Mouse (Mus musculus) neural tube, embryonic 15.5 days (tissue): ENCODE data around the gene Cpt1a. TPM values are rescaled to one million over a fixed set of nuclear protein-coding genes. Genes with fewer than 3 reads are reported as not detected.

Source experiments
- ATAC-seq: fragments of 200-750 bp; cut with Nextera tagmentation; 2 replicates; pipeline ENCODE4 v1.8.0; 2017; ENCODE audit warnings: mild to moderate bottlenecking, moderate TSS enrichment, moderate library complexity; ENCODE audit not compliant: low FRiP score
- H3K27ac ChIP-seq: fragments of 300-500 bp; sonication (generic); replicated peaks from 2 replicates; pipeline ENCODE4 v1.5.1; 2015; ENCODE audit warnings: mild to moderate bottlenecking, inconsistent platforms
- H3K27me3 ChIP-seq: fragments of 300-500 bp; sonication (generic); replicated peaks from 2 replicates; pipeline ENCODE4 v1.6.1; 2015; ENCODE audit warnings: inconsistent platforms
- H3K36me3 ChIP-seq: fragments of 300-500 bp; sonication (generic); 2 replicates; pipeline ENCODE4 v1.6.1; 2015; ENCODE audit warnings: inconsistent platforms
- H3K4me1 ChIP-seq: fragments of 300-500 bp; sonication (generic); 2 replicates; pipeline ENCODE4 v1.6.1; 2015; ENCODE audit warnings: inconsistent platforms
- H3K4me2 ChIP-seq: fragments of 300-500 bp; sonication (generic); 2 replicates; pipeline ENCODE4 v1.6.1; 2015; ENCODE audit warnings: inconsistent platforms, mild to moderate bottlenecking, moderate library complexity
- H3K4me3 ChIP-seq: fragments of 300-500 bp; sonication (generic); replicated peaks from 2 replicates; pipeline ENCODE4 v1.5.1; 2015; ENCODE audit warnings: mild to moderate bottlenecking, inconsistent platforms
- H3K9ac ChIP-seq: fragments of 300-500 bp; sonication (generic); replicated peaks from 2 replicates; pipeline ENCODE4 v1.6.1; 2015; ENCODE audit warnings: mild to moderate bottlenecking, inconsistent platforms
- H3K9me3 ChIP-seq: fragments of 300-500 bp; sonication (generic); replicated peaks from 2 replicates; pipeline ENCODE4 v1.6.1; 2016; ENCODE audit warnings: inconsistent platforms
- WGBS: fragments of 180-500 bp; shearing (Covaris S2); methylation state at CpG from one replicate; pipeline ENCODE4 v1.1.7; 2015; ENCODE audit warnings: mixed read lengths; 5-methylcytosine and 5-hydroxymethylcytosine counted together
- polyA plus RNA-seq: library from polyadenylated mRNA; unstranded; fragments of >200 nt; fragmentation: Nextera tagmentation; extraction: Ambion mirVana; gene quantifications from 2 replicates; pipeline ENCODE4 v1.2.1, GENCODE M21; 2015

Cpt1a gene
- 14.7 and 21.6 TPM in 2 replicates for polyA plus RNA-seq

- Histone ChIP-seq H3K36me3 (no peaks in the 10 kb centered on the region), H3K4me2 (peak within 1 kb of the TSS; percentile 79), H3K9ac (peak within 1 kb of the TSS; percentile 44), H3K4me3 (peak within 1 kb of the TSS; percentile 55), H3K27me3 (peaks cover 39% of the 10 kb centered on the region), H3K27ac (0 out of 2 replicates have a peak within 1 kb of the TSS, but pooled peaks have one; percentile 89), H3K4me1 (peaks cover 52% of the 10 kb centered on the region), H3K9me3 (no peaks in the 10 kb centered on the region)
- ATAC-seq = no peak
- 4% methylated on average over 26 of the region's 26 CpGs for WGBS
Observed at GRCm38 (mm10) chr19:3322261-3322969, at the start of gene Cpt1a. TSS of gene Cpt1a (plus strand) at chr19:3322334.

- Histone ChIP-seq H3K4me2 (no peak overlapping the region), H3K4me1 (no peaks in the 10 kb centered on the region), H3K4me3 (no peak overlapping the region), H3K27ac (no peak overlapping the region), H3K36me3 (peaks cover 94% of the 10 kb centered on the region), H3K9me3 (no peaks in the 10 kb centered on the region), H3K9ac (no peak overlapping the region), H3K27me3 (no peaks in the 10 kb centered on the region)
- 94% methylated on average over 9 of the region's 9 CpGs for WGBS
- no peak for ATAC-seq
Observed at GRCm38 (mm10) chr19:3273331-3273730, 48.8 kb upstream of the Cpt1a start.

GRCm38 (mm10) chr19:3275744-3276365 lies 46.3 kb upstream of the Cpt1a start:
- no peak for ATAC-seq
- Histone ChIP-seq H3K36me3 (peaks cover 83% of the 10 kb centered on the region), H3K4me3 (no peak overlapping the region), H3K4me2 (no peak overlapping the region), H3K9ac (no peak overlapping the region), H3K9me3 (no peaks in the 10 kb centered on the region), H3K4me1 (peaks cover 3% of the 10 kb centered on the region), H3K27ac (no peak overlapping the region), H3K27me3 (no peaks in the 10 kb centered on the region)
- 92% methylated on average over 3 of the region's 3 CpGs for WGBS

GRCm38 (mm10) chr19:3281886-3282285 lies 40.2 kb upstream of the Cpt1a start:
- Histone ChIP-seq H3K4me1 (peaks cover 24% of the 10 kb centered on the region), H3K9ac (peak overlapping the region; percentile 86), H3K4me3 (peak overlapping the region; percentile 91), H3K27me3 (no peaks in the 10 kb centered on the region), H3K27ac (no peak overlapping the region), H3K4me2 (peak overlapping the region; percentile 72), H3K36me3 (peaks cover 44% of the 10 kb centered on the region), H3K9me3 (no peaks in the 10 kb centered on the region)
- peak; percentile 10; the same call in 1 of the 2 replicates for ATAC-seq
- 78% methylated on average over 4 of the region's 4 CpGs for WGBS

GRCm38 (mm10) chr19:3282572-3283467 lies 39.3 kb upstream of the Cpt1a start, which contains the start of the genes Mrpl21 and Ighmbp2:
TSS of gene Mrpl21 (plus strand) at chr19:3282901.
TSS of gene Ighmbp2 (minus strand) at chr19:3283017.
- Histone ChIP-seq H3K4me1 (peaks cover 24% of the 10 kb centered on the region), H3K27ac (peak within 1 kb of the TSS; percentile 74), H3K36me3 (peaks cover 45% of the 10 kb centered on the region), H3K4me3 (peak within 1 kb of the TSS; percentile 91), H3K27me3 (no peaks in the 10 kb centered on the region), H3K9me3 (no peaks in the 10 kb centered on the region), H3K9ac (peak within 1 kb of the TSS; percentile 86), H3K4me2 (peak within 1 kb of the TSS; percentile 72)
- under 1% methylated on average over 49 of the region's 49 CpGs for WGBS
- peak; percentile 93 for ATAC-seq

GRCm38 (mm10) chr19:3289006-3289405 lies 33.1 kb upstream of the Cpt1a start:
- Histone ChIP-seq H3K9ac (no peak overlapping the region), H3K9me3 (no peaks in the 10 kb centered on the region), H3K4me2 (no peak overlapping the region), H3K27me3 (no peaks in the 10 kb centered on the region), H3K4me3 (no peak overlapping the region), H3K4me1 (peaks cover under 1% of the 10 kb centered on the region; the same call in 1 of the 2 replicates), H3K36me3 (peaks cover 66% of the 10 kb centered on the region), H3K27ac (no peak overlapping the region)
- WGBS = 80% methylated on average over 1 of the region's 1 CpGs
- no peak for ATAC-seq

GRCm38 (mm10) chr19:3292028-3292427 lies 30.1 kb upstream of the Cpt1a start:
- 85% methylated on average over 2 of the region's 2 CpGs for WGBS
- Histone ChIP-seq H3K9me3 (no peaks in the 10 kb centered on the region), H3K27ac (no peak overlapping the region), H3K36me3 (peaks cover 47% of the 10 kb centered on the region), H3K4me2 (no peak overlapping the region), H3K4me1 (no peaks in the 10 kb centered on the region), H3K4me3 (no peak overlapping the region), H3K27me3 (no peaks in the 10 kb centered on the region), H3K9ac (no peak overlapping the region)
- peak; percentile 69; the same call in 1 of the 2 replicates for ATAC-seq

- Histone ChIP-seq H3K9me3 (no peaks in the 10 kb centered on the region), H3K4me3 (no peak overlapping the region), H3K36me3 (peaks cover 38% of the 10 kb centered on the region), H3K9ac (no peak overlapping the region), H3K27ac (no peak overlapping the region), H3K4me2 (no peak overlapping the region), H3K4me1 (no peaks in the 10 kb centered on the region), H3K27me3 (no peaks in the 10 kb centered on the region)
- WGBS = 95% methylated on average over 1 of the region's 1 CpGs
- no peak for ATAC-seq
Observed at GRCm38 (mm10) chr19:3292993-3293392, 29.1 kb upstream of the Cpt1a start.

GRCm38 (mm10) chr19:3295245-3295644 lies 26.9 kb upstream of the Cpt1a start:
- no peaks in the 10 kb centered on the region for H3K27me3 ChIP-seq
- H3K27ac ChIP-seq = no peak overlapping the region
- ATAC-seq = no peak
- H3K9ac ChIP-seq = no peak overlapping the region
- peaks cover 17% of the 10 kb centered on the region for H3K36me3 ChIP-seq
- H3K9me3 ChIP-seq = no peaks in the 10 kb centered on the region
- H3K4me1 ChIP-seq = no peaks in the 10 kb centered on the region
- no peak overlapping the region for H3K4me3 ChIP-seq
- no peak overlapping the region for H3K4me2 ChIP-seq
- 88% methylated on average over 6 of the region's 6 CpGs for WGBS

- peaks cover 7% of the 10 kb centered on the region for H3K36me3 ChIP-seq
- H3K27me3 ChIP-seq = no peaks in the 10 kb centered on the region
- no peaks in the 10 kb centered on the region for H3K9me3 ChIP-seq
- ATAC-seq = no peak
- H3K4me3 ChIP-seq = no peak overlapping the region
- H3K4me1 ChIP-seq = no peaks in the 10 kb centered on the region
- no peak overlapping the region for H3K9ac ChIP-seq
- no peak overlapping the region for H3K4me2 ChIP-seq
- no peak overlapping the region for H3K27ac ChIP-seq
Observed at GRCm38 (mm10) chr19:3297034-3297433, 25.1 kb upstream of the Cpt1a start.

- ATAC-seq = no peak
- H3K36me3 ChIP-seq = peaks cover 7% of the 10 kb centered on the region
- no peak overlapping the region for H3K9ac ChIP-seq
- H3K9me3 ChIP-seq = no peaks in the 10 kb centered on the region
- H3K4me2 ChIP-seq = no peak overlapping the region
- no peak overlapping the region for H3K4me3 ChIP-seq
- 87% methylated on average over 7 of the region's 7 CpGs for WGBS
- H3K4me1 ChIP-seq = no peaks in the 10 kb centered on the region
- no peak overlapping the region for H3K27ac ChIP-seq
- no peaks in the 10 kb centered on the region for H3K27me3 ChIP-seq
Observed at GRCm38 (mm10) chr19:3297775-3298174, 24.4 kb upstream of the Cpt1a start.
